Mouse (Mus musculus): ENCODE results near the gene F930015N05Rik.

DNA sequence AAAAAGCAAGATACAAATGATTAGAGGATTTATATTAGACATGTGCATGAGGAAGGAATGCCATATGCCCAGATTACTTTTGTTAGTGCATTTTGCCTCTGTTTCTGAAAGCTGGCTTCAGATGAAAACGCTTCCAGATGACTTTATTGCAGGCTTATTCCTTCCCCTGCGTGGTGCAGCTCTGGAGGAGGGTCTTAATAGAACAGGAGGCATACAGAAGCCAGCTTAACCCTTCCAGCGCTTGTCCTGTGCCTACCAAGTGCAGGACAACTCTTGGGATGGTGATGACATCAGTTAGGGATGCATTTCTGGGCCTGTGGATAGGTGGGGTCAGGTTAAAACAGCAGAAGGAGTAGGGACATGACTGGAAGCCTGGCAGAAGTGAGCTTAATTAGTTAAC is 6.2 kb upstream of the F930015N05Rik start:
- TF ChIP-seq CTCF (conservative IDR thresholded peaks at IDR 0.05; ENCODE audit: low read length) (no peak), NANOG (IDR thresholded peaks at IDR 0.05; ENCODE audit: borderline replicate concordance, low read length) (no peak), POU5F1 (IDR thresholded peaks at IDR 0.05; ENCODE audit: borderline replicate concordance, low read length) (no peak)
